Mouse (Mus musculus): ENCODE measurements around the gene Igsf11.

The Igsf11 gene

GRCm38 (mm10) chr16:38892371-38892770, at the start of gene Igsf11:
Igsf11 (plus strand) TSS chr16:38892671.
- DNase-seq: no peak

DNA sequence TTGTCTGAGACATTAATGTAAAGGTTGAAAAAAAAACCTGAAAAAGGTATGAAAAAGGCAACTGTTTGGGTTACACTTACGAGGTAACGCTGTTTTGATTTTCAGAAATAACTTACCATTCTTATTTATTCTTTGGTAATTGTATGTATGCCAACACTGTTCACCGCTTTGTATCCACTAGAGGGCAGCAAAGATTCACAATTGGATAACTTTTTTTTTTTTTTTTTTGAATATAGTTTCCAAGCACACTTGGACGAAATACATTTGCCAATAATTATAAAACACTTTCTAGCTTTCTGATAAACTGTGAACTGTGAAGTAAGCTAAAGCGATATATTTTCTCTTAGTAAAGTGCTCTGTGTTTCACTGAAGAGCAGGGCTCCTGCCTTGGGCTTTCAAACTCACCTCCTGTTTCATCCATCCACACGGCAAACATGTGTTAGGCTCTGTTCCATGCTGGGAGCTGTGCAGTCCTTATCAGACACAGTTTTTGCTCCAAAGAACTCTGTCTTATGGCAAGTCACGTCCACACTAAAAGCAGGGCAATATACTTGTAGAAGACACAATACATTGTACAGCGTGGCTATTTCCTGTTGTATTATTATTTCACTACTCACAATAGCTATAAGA, 34.2 kb upstream of the Igsf11 start:
- peak; percentile 62 for DNase-seq

DNA sequence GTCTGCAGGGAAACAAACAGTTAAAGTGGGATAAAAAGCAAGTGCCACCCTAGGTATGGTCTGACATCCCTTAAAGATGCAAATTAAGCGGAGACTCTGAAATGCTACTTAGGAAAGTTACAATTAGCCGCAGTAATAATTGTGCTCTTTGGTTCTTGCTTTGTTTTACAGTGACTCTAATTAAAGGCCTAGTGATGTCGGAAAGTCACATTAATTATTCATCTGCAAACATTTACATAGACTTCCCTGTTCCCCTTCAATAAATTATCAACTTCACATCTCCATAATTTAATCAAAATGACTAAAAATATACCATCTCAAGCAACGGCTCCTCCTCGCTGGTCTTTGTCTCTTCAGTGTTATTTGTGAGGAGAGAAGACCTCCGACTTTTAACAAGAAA, 31.9 kb upstream of the Igsf11 start:
- no peak for DNase-seq

GRCm38 (mm10) chr16:38864358-38864757, 28.1 kb upstream of the Igsf11 start:
- no peak for DNase-seq

- DNase-seq: no peak
Measured at GRCm38 (mm10) chr16:38873231-38873630, 19.2 kb upstream of the Igsf11 start.

GRCm38 (mm10) chr16:38874481-38874880, 18.0 kb upstream of the Igsf11 start:
- no peak for DNase-seq

DNA sequence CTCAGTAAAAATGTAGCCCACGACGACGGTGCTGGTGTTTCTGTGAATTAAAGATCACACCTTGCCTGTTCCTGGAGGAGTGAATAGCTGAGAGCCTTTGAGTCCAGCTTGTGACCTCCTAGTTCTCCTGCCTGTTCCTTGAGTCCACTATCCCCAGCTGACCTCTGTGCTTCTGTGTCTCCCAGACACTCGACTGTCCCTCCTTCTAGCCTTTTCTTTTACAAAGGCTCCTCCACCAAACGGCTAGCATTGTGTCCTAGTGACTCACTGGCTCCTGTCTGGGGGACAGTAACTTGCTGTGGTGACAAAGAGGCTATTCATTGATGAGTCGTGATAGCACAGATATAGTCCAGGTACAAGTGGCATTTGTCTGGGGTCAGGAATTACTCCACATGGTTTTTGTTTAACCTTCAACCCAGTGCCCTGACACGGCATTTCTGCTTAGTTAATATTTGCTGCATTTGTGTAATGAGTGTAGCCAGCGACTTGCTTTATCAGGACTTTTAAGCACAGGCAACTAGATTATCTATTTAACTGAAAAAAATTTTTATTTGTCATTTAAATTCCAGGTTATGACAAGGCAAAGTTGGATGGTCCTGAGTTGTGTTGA, 6.5 kb downstream of the Igsf11 start:
- DNase-seq: no peak

- DNase-seq: no peak
Measured at GRCm38 (mm10) chr16:38900024-38900423, 7.6 kb downstream of the Igsf11 start.

- DNase-seq: peak; percentile 93
Measured at GRCm38 (mm10) chr16:38902111-38902778, 9.8 kb downstream of the Igsf11 start.

DNA sequence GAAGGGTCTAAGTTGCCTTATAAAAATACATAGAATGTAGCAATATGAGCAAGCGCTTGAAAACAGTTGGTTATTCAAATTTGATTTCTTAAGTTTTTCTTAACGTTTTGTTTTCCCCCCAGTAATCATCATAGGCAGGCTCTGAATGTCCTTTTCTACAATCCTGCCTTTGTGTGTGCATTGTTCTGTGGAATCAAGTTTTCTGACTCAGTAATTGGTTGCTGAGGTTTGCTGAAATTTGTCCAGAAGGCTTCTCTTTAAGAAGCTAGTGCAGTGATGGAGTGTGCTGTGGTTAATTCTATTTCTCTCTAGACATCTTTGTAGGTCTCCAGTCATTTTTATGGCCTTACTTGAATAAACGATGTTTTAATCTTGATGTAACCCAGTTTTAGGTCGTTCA, 10.5 kb downstream of the Igsf11 start:
- peak; percentile 49 for DNase-seq

GRCm38 (mm10) chr16:38904202-38904601, 11.7 kb downstream of the Igsf11 start:
- peak; percentile 75 for DNase-seq

DNA sequence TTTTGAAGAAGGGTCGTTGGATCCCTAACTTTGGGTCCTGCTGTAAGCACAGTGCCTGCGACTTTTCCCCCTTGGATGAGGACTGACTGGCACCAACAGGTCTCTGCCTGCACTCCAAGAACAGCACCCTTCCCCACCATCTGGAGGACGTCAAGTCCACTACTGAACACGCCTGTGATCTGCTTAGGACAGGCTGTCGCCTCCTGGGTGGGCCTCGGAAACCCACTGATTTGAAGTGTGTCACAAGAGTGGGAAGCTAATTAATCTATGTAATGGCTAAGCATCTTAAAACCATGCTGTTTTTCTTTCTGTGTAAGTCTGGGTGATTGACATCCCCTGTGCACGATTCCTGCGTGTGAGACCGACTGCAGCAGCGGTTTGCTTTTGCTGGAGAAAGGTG, 13.4 kb downstream of the Igsf11 start:
- peak; percentile 89 for DNase-seq

DNA sequence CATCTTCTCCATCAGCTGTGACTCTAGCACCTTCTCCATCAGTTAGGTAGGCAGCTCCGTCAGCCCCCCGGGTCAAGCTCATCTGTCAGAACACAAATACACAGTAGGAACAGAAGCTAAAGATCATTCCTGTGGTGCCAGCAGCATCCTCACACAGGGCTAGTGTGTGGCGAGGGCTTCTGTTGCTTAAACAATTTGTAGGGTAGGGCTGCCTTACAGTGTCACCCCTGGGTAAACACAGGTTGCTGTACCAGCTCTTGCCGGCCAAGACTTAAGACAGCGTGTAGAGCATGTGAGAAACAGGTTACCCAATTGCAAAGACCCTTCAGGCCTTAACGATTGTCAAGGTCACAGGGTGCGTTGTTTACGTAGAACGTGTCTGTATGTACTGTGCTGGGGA, 15.8 kb downstream of the Igsf11 start:
- no peak for DNase-seq

- no peak for DNase-seq
Measured at GRCm38 (mm10) chr16:38909506-38909905, 17.0 kb downstream of the Igsf11 start.

- DNase-seq: no peak
Measured at GRCm38 (mm10) chr16:38910088-38910487, 17.6 kb downstream of the Igsf11 start.

DNA sequence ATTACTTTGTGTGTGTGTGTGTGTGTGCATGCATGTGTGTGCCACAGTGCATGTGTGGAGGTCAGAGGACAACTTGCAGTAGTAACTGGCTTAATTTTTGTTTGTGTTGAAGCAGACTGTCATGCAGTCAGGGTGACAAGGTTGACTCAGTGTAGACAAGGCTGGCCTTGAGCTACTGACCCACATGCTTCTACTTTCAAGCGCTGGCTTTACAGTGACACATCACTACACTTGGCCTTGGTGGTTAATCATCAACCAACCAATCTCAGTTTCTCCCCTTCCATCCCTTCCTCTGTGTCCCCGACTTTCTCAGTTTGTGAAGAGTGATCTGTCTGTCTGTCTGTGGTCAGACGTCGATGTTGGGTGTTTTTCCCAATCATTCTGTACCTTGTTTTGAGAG, 23.0 kb downstream of the Igsf11 start:
- DNase-seq: no peak

DNA sequence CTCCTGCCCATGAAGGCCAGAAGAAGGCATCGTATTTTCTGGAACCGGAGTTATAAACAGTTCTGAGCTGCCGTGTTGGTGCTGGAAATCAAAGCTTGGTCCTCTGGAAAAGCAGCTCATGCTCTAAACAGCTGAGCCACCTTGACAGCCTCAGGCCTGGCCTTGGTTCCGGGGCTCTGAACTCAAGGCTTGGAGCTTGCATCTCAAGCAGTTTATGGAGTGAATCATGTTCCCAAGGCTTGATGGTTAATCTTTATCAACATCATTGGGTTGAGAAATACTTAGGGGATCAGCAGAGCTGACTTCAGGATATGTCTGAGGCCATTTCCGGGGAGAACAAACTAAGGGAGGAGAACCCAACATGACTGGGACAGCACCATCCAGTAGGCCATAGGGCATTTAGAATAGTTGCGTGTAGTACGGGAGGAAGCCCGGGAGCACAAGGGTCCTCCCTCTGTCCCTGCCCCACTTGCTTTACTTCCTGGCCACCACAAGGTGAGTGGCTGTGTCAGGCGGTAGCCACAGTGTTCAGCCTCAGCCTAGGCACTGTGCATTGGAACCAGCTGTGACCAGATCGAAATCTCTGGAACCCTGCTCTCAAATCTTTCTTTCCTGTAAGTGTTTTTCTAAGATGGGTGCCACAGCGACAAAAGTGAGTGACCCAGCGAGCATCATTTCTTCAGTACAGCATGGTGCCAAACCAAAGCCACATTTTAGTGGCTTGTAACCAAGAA, 23.7 kb downstream of the Igsf11 start:
- no peak for DNase-seq

DNA sequence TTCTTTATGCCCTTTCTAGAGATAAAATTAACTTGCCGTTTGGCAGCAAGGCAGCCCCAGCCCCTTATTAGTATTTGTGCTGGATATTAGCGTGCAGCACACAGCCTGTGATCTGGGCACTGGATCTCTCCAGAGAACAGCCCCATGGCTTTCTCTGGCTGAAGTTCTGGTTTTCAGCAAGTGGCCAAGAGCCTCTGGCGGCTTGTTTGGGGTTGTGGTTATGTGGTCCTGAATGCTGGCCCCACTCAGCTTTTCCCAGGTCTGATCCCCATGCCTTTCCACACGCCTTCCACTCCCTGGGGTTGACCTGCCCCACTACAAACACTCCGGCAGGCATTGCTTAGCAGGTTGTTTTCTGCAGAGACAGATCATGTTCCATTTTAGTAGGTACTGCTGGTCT, 24.4 kb downstream of the Igsf11 start:
- no peak for DNase-seq

DNA sequence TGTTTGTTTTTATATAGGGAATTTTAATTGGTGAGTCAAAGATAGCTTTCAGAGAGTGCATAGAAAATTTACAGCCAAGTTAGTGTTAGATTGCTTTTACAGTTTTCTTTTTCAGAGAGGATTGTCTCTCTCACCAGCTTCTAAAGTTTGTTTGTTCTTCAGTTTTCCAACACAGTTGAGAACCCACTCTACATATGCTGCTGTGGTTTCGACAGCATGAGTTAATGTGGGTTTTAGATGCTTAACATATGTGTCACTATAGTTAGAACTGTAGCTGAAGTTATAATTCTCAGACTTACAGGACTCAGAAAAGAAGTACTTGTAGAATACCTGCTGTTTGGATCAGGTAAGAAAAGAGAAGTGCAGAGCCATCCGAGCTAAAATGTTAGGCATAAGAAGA, 25.6 kb downstream of the Igsf11 start:
- no peak for DNase-seq

DNA sequence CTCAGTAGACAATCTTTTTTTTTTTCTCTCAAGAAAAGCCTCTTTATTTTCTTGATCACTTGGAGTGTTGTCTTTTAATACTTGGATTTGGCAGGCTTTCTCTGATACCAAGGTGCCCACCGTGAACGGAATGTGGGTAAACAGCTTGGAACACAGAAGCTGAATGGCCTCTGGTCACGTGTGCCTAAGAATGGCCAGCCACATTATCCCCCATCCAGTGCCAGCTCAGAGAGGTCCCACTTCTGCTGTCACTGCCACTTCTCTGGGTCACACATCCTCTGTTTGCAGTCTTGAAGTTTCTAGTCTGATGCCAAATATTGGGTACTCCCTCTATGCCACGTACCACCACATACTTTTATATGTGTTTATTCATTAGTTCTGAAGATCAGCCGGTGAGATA, 28.0 kb downstream of the Igsf11 start:
- no peak for DNase-seq

- DNase-seq: peak; percentile 74
Measured at GRCm38 (mm10) chr16:38924940-38925339, 32.5 kb downstream of the Igsf11 start.

- no peak for DNase-seq
Measured at GRCm38 (mm10) chr16:38928760-38929159, 36.3 kb downstream of the Igsf11 start.

GRCm38 (mm10) chr16:38931519-38931918, 39.0 kb downstream of the Igsf11 start:
- no peak for DNase-seq

DNA sequence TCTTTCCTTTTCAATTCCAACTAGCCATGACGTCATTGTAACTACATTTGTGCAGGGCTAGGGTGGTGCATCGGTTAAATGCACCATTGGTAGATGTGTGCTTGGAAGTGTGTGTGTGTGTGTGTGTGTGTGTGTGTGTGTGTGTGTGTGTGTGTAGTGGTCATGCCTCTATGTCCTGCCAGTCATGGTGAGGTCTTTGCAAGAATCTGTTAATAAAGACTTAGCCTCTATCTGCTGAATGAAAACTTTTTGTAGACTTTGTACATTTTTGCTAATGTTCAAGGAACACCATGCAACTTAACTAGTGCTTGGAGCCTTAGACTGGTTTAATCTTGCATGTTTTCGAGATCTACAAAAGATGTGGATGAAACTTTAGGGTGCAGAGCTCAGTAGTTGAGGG, 48.3 kb downstream of the Igsf11 start:
- no peak for DNase-seq
